Mouse (Mus musculus): ENCODE measurements around the gene Sesn1.

GRCm38 (mm10) chr10:41880206-41880605, 70.5 kb downstream of the Sesn1 start:
- TF ChIP-seq CTCF (IDR thresholded peaks at IDR 0.05) (no peak), EP300 (IDR thresholded peaks at IDR 0.05) (no peak)
